Mouse (Mus musculus): ENCODE data around the gene Coq4. TPM values are rescaled to one million over a fixed set of nuclear protein-coding genes. Genes with fewer than 3 reads are reported as not detected.

Gene Coq4
- polyA plus RNA-seq, 1 experiment from 2014 or later = 27.2 TPM

Small RNA genes lying within 50 kb of the gene (microRNA-seq; reads per million reads assigned to microRNA genes)
- not detected for gene Mir219a-2
- gene Mir219b = not detected

Other genes with a start within 250 kb of the Coq4 start
- 11.3 and 12.9 TPM in 2 replicates for gene Rapgef1, start 167.8 kb upstream of the Coq4 start, polyA plus RNA-seq (2015; fragmentation: Nextera tagmentation; extraction: Ambion mirVana)
- not detected in 2 replicates for gene Gm13420, start 35.8 kb upstream of the Coq4 start, polyA plus RNA-seq (2015; fragmentation: Nextera tagmentation; extraction: Ambion mirVana)
- 0.32 TPM in 1 of 2 replicates, not detected in the other for gene Gm13547, start 28.2 kb upstream of the Coq4 start, polyA plus RNA-seq (2015; fragmentation: Nextera tagmentation; extraction: Ambion mirVana)
- gene Trub2, start 1.0 kb downstream of the Coq4 start, polyA plus RNA-seq (2015; fragmentation: Nextera tagmentation; extraction: Ambion mirVana) = 26.4 and 29.6 TPM in 2 replicates
- 10.6 and 11.5 TPM in 2 replicates for gene Slc27a4, start 15.1 kb downstream of the Coq4 start, polyA plus RNA-seq (2015; fragmentation: Nextera tagmentation; extraction: Ambion mirVana)
- 16.3 and 17.2 TPM in 2 replicates for gene Urm1, start 32.6 kb downstream of the Coq4 start, polyA plus RNA-seq (2015; fragmentation: Nextera tagmentation; extraction: Ambion mirVana)
- gene Cercam, start 81.7 kb downstream of the Coq4 start, polyA plus RNA-seq (2015; fragmentation: Nextera tagmentation; extraction: Ambion mirVana) = 16.8 and 21.5 TPM in 2 replicates
- gene Odf2, start 101.7 kb downstream of the Coq4 start, polyA plus RNA-seq (2015; fragmentation: Nextera tagmentation; extraction: Ambion mirVana) = 41.3 and 48.1 TPM in 2 replicates
- 40.0 and 40.3 TPM in 2 replicates for gene Gle1, start 147.9 kb downstream of the Coq4 start, polyA plus RNA-seq (2015; fragmentation: Nextera tagmentation; extraction: Ambion mirVana)
- 93.0 and 113 TPM in 2 replicates for gene Sptan1, start 178.1 kb downstream of the Coq4 start, polyA plus RNA-seq (2015; fragmentation: Nextera tagmentation; extraction: Ambion mirVana)

All from heart, embryonic 16.5 days (tissue).